Mouse (Mus musculus): ENCODE data around the gene Srpk3.
A peak's percentile ranks its signal among the peaks of the same experiment; 100 is the strongest.
"Not testable (repeated sequence)": the region's sequence is repeated elsewhere in the genome, so short reads cannot be mapped to it uniquely, and the experiment has no call there.

Srpk3 gene

GRCm38 (mm10) chrX:73774168-73774760 lies at the start of gene Srpk3:
Gene Srpk3, plus strand, starts transcription at chrX:73774405.
- DNase-seq (ENCODE audit: low spot score) = no peak

- DNase-seq (ENCODE audit: low spot score) = no peak
These were observed 43.3 kb upstream of the Srpk3 start for GRCm38 (mm10) chrX:73730908-73731307.

- DNase-seq (ENCODE audit: low spot score) = no peak
These were observed 36.0 kb upstream of the Srpk3 start for GRCm38 (mm10) chrX:73738155-73738554.

- DNase-seq (ENCODE audit: low spot score) = no peak
These were observed 35.1 kb upstream of the Srpk3 start for GRCm38 (mm10) chrX:73739151-73739550.

GRCm38 (mm10) chrX:73739841-73740240 lies 34.4 kb upstream of the Srpk3 start:
- DNase-seq (ENCODE audit: low spot score) = not testable (repeated sequence)

GRCm38 (mm10) chrX:73744774-73745481 lies 29.3 kb upstream of the Srpk3 start:
- no peak for DNase-seq (ENCODE audit: low spot score)

GRCm38 (mm10) chrX:73748977-73749376 lies 25.2 kb upstream of the Srpk3 start:
- no peak for DNase-seq (ENCODE audit: low spot score)

GRCm38 (mm10) chrX:73756334-73757140 lies 17.7 kb upstream of the Srpk3 start, which contains the start of gene Plxnb3:
Gene Plxnb3, plus strand, starts transcription at chrX:73757090.
- DNase-seq (ENCODE audit: low spot score) = no peak

GRCm38 (mm10) chrX:73758611-73759290 lies 15.5 kb upstream of the Srpk3 start:
- no peak for DNase-seq (ENCODE audit: low spot score)

- DNase-seq (ENCODE audit: low spot score) = no peak
These were observed 8.9 kb upstream of the Srpk3 start for GRCm38 (mm10) chrX:73765311-73765710.

GRCm38 (mm10) chrX:73767267-73767666 lies 6.9 kb upstream of the Srpk3 start:
- DNase-seq (ENCODE audit: low spot score) = peak; percentile 12

- DNase-seq (ENCODE audit: low spot score) = no peak
These were observed 738 bp downstream of the Srpk3 start for GRCm38 (mm10) chrX:73774802-73775483.

- no peak for DNase-seq (ENCODE audit: low spot score)
These were observed 8.0 kb downstream of the Srpk3 start for GRCm38 (mm10) chrX:73782227-73782626.

- no peak for DNase-seq (ENCODE audit: low spot score)
These were observed 11.5 kb downstream of the Srpk3 start for GRCm38 (mm10) chrX:73785666-73786065.

- DNase-seq (ENCODE audit: low spot score) = peak; percentile 96
These were observed 12.4 kb downstream of the Srpk3 start, which contains the start of the genes Idh3g and Ssr4 for GRCm38 (mm10) chrX:73786364-73787224. Gene Idh3g, minus strand, starts transcription at chrX:73786897. Gene Ssr4, plus strand, starts transcription at chrX:73787028.

GRCm38 (mm10) chrX:73787225-73787558 lies 13.0 kb downstream of the Srpk3 start:
- no peak for DNase-seq (ENCODE audit: low spot score)

GRCm38 (mm10) chrX:73788501-73788900 lies 14.3 kb downstream of the Srpk3 start:
- DNase-seq (ENCODE audit: low spot score) = no peak

- DNase-seq (ENCODE audit: low spot score) = no peak
These were observed 18.8 kb downstream of the Srpk3 start for GRCm38 (mm10) chrX:73793039-73793438.

GRCm38 (mm10) chrX:73793505-73793904 lies 19.3 kb downstream of the Srpk3 start:
- no peak for DNase-seq (ENCODE audit: low spot score)

GRCm38 (mm10) chrX:73797511-73797910 lies 23.3 kb downstream of the Srpk3 start:
- DNase-seq (ENCODE audit: low spot score) = no peak

- peak; percentile 65 for DNase-seq (ENCODE audit: low spot score)
These were observed 24.3 kb downstream of the Srpk3 start for GRCm38 (mm10) chrX:73798502-73798901.

All from T-cell, adult 2 months (primary cell).